Mouse (Mus musculus): ENCODE results near the gene Nosip. TPM values are rescaled to one million over a fixed set of nuclear protein-coding genes. Genes with fewer than 3 reads are reported as not detected.
A peak's percentile ranks its signal among the peaks of the same experiment; 100 is the strongest.

The Nosip gene
- polyA plus RNA-seq, 1 experiment: 60.4 TPM

DNA sequence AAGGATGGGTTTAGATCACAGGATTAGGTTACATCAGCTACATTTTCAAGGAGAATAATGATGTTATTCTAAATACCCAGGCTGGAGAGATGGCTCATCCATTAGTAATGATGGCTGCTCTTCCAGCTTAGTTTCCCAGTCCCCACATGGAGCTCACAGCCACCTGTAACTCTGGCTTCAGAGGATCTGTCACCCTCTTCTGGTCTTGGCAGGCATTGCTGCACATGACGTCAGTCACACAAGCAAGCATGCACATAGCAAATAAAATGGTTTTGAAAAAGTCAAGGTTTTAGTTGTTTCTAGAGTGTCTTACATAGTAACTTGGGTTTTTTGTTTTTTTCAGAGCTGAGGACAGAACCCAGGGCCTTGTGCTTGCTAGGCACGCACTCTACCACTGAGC lies 10.0 kb downstream of the Nosip start:
- Histone ChIP-seq H3K27me3 (replicated peaks; ENCODE audit: control insufficient read depth, insufficient read depth, low read length) (no peaks in the 10 kb centered on the region), H3K36me3 (ENCODE audit: control insufficient read depth, insufficient read depth, low read length) (no peaks in the 10 kb centered on the region), H3K27ac (ENCODE audit: insufficient read depth, low read depth, low read length) (no peak overlapping the region), H3K4me3 (ENCODE audit: insufficient read depth, low read depth, low read length) (no peak overlapping the region), H3K4me1 (ENCODE audit: control insufficient read depth, insufficient read depth, low read length) (no peaks in the 10 kb centered on the region)
- 69% methylated on average over 2 of the region's 2 CpGs for WGBS
- TF ChIP-seq POLR2A (IDR thresholded peaks at IDR 0.05; ENCODE audit: low read depth, low read length) (no peak), CTCF (conservative IDR thresholded peaks at IDR 0.05; ENCODE audit: insufficient read depth, insufficient read length, low read depth, low read length) (peak; percentile 66)
- peak; percentile 38 for DNase-seq

DNA sequence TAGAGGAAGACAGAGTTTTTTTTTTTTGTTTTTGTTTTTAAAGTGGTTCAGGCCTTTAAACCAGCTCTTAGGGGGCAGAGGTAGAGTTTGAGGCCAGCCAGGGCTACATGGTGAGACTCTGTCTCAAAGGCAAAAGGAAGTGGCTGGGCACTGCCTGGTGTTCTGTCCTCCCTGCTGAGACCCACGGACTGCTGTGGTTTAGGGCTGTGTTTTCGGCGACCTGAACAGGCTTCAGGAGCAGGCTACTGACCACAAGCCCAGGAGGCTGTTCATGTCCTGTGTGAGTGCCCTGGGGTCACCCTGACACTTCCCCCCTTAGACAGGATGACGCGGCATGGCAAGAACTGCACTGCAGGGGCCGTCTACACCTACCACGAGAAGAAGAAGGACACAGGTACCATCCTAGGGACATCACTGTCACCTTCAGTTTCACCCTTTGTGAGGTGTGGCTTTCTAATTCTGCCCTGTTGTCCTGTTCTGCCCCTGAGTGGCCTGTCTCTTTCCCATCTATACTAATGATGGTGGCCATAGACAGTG lies 11.0 kb downstream of the Nosip start:
- Histone ChIP-seq H3K36me3 (ENCODE audit: control insufficient read depth, insufficient read depth, low read length) (no peaks in the 10 kb centered on the region), H3K27ac (ENCODE audit: insufficient read depth, low read depth, low read length) (no peak overlapping the region), H3K4me1 (ENCODE audit: control insufficient read depth, insufficient read depth, low read length) (no peaks in the 10 kb centered on the region), H3K4me3 (ENCODE audit: insufficient read depth, low read depth, low read length) (no peak overlapping the region), H3K27me3 (replicated peaks; ENCODE audit: control insufficient read depth, insufficient read depth, low read length) (no peaks in the 10 kb centered on the region)
- TF ChIP-seq POLR2A (IDR thresholded peaks at IDR 0.05; ENCODE audit: low read depth, low read length) (no peak), CTCF (conservative IDR thresholded peaks at IDR 0.05; ENCODE audit: insufficient read depth, insufficient read length, low read depth, low read length) (no peak)
- no peak for DNase-seq
- whole genome bisulfite sequencing: 79% methylated on average over 7 of the region's 7 CpGs

- Histone ChIP-seq H3K27me3 (replicated peaks; ENCODE audit: control insufficient read depth, insufficient read depth, low read length) (no peaks in the 10 kb centered on the region), H3K36me3 (ENCODE audit: control insufficient read depth, insufficient read depth, low read length) (no peaks in the 10 kb centered on the region), H3K4me1 (ENCODE audit: control insufficient read depth, insufficient read depth, low read length) (no peaks in the 10 kb centered on the region), H3K27ac (ENCODE audit: insufficient read depth, low read depth, low read length) (no peak overlapping the region), H3K4me3 (ENCODE audit: insufficient read depth, low read depth, low read length) (no peak overlapping the region)
- TF ChIP-seq POLR2A (IDR thresholded peaks at IDR 0.05; ENCODE audit: low read depth, low read length): no peak
- TF ChIP-seq CTCF (conservative IDR thresholded peaks at IDR 0.05; ENCODE audit: insufficient read depth, insufficient read length, low read depth, low read length): no peak
- no peak for DNase-seq
- 91% methylated on average over 12 of the region's 12 CpGs for WGBS
Measured at GRCm38 (mm10) chr7:45073949-45074348, 11.7 kb downstream of the Nosip start.

GRCm38 (mm10) chr7:45075405-45075804 lies 13.2 kb downstream of the Nosip start:
- DNase-seq: no peak
- peak overlapping the region; percentile 3; the same call in 1 of the 2 replicates for H3K27ac ChIP-seq (ENCODE audit: insufficient read depth, low read depth, low read length)
- H3K4me3 ChIP-seq (ENCODE audit: insufficient read depth, low read depth, low read length): no peak overlapping the region
- no peaks in the 10 kb centered on the region for H3K4me1 ChIP-seq (ENCODE audit: control insufficient read depth, insufficient read depth, low read length)
- H3K27me3 ChIP-seq (replicated peaks; ENCODE audit: control insufficient read depth, insufficient read depth, low read length): no peaks in the 10 kb centered on the region
- no peak for TF ChIP-seq POLR2A (IDR thresholded peaks at IDR 0.05; ENCODE audit: low read depth, low read length)
- no peak for TF ChIP-seq CTCF (conservative IDR thresholded peaks at IDR 0.05; ENCODE audit: insufficient read depth, insufficient read length, low read depth, low read length)
- WGBS: 34% methylated on average over 4 of the region's 4 CpGs
- no peaks in the 10 kb centered on the region for H3K36me3 ChIP-seq (ENCODE audit: control insufficient read depth, insufficient read depth, low read length)

GRCm38 (mm10) chr7:45076501-45076900 lies 14.3 kb downstream of the Nosip start:
- 92% methylated on average over 30 of the region's 30 CpGs for WGBS
- Histone ChIP-seq H3K27ac (ENCODE audit: insufficient read depth, low read depth, low read length) (no peak overlapping the region), H3K4me3 (ENCODE audit: insufficient read depth, low read depth, low read length) (no peak overlapping the region), H3K27me3 (replicated peaks; ENCODE audit: control insufficient read depth, insufficient read depth, low read length) (no peaks in the 10 kb centered on the region), H3K4me1 (ENCODE audit: control insufficient read depth, insufficient read depth, low read length) (no peaks in the 10 kb centered on the region), H3K36me3 (ENCODE audit: control insufficient read depth, insufficient read depth, low read length) (no peaks in the 10 kb centered on the region)
- no peak for TF ChIP-seq POLR2A (IDR thresholded peaks at IDR 0.05; ENCODE audit: low read depth, low read length)
- no peak for DNase-seq

GRCm38 (mm10) chr7:45077322-45077721 lies 15.1 kb downstream of the Nosip start:
- no peaks in the 10 kb centered on the region for H3K4me1 ChIP-seq (ENCODE audit: control insufficient read depth, insufficient read depth, low read length)
- H3K36me3 ChIP-seq (ENCODE audit: control insufficient read depth, insufficient read depth, low read length): no peaks in the 10 kb centered on the region
- 91% methylated on average over 14 of the region's 14 CpGs for WGBS
- H3K27ac ChIP-seq (ENCODE audit: insufficient read depth, low read depth, low read length): no peak overlapping the region
- H3K4me3 ChIP-seq (ENCODE audit: insufficient read depth, low read depth, low read length): no peak overlapping the region
- no peak for DNase-seq
- no peak for TF ChIP-seq CTCF (conservative IDR thresholded peaks at IDR 0.05; ENCODE audit: insufficient read depth, insufficient read length, low read depth, low read length)
- TF ChIP-seq POLR2A (IDR thresholded peaks at IDR 0.05; ENCODE audit: low read depth, low read length): no peak
- no peaks in the 10 kb centered on the region for H3K27me3 ChIP-seq (replicated peaks; ENCODE audit: control insufficient read depth, insufficient read depth, low read length)

- no peaks in the 10 kb centered on the region for H3K27me3 ChIP-seq (replicated peaks; ENCODE audit: control insufficient read depth, insufficient read depth, low read length)
- no peak for DNase-seq
- no peaks in the 10 kb centered on the region; the same call in 1 of the 2 replicates for H3K4me1 ChIP-seq (ENCODE audit: control insufficient read depth, insufficient read depth, low read length)
- H3K4me3 ChIP-seq (ENCODE audit: insufficient read depth, low read depth, low read length): no peak overlapping the region
- H3K27ac ChIP-seq (ENCODE audit: insufficient read depth, low read depth, low read length): no peak overlapping the region
- no peaks in the 10 kb centered on the region for H3K36me3 ChIP-seq (ENCODE audit: control insufficient read depth, insufficient read depth, low read length)
- WGBS: 83% methylated on average over 2 of the region's 2 CpGs
- no peak for TF ChIP-seq POLR2A (IDR thresholded peaks at IDR 0.05; ENCODE audit: low read depth, low read length)
- no peak for TF ChIP-seq CTCF (conservative IDR thresholded peaks at IDR 0.05; ENCODE audit: insufficient read depth, insufficient read length, low read depth, low read length)
Measured at GRCm38 (mm10) chr7:45077829-45078228, 15.6 kb downstream of the Nosip start.
